Mouse (Mus musculus) C2C12 (cell line): ENCODE data around the gene Gm28372. TPM values are rescaled to one million over a fixed set of nuclear protein-coding genes. Genes with fewer than 3 reads are reported as not detected.

Experiments used
- H3K27me3 ChIP-seq: one replicate; pipeline ENCODE4 v1.6.1; 2011; ENCODE audit not compliant: control insufficient read depth, insufficient read depth, insufficient read length
- H3K36me3 ChIP-seq: one replicate; pipeline ENCODE4 v1.6.1; 2011; ENCODE audit not compliant: control insufficient read depth, insufficient read depth
- H3K4me3 ChIP-seq: one replicate; pipeline ENCODE4 v1.5.1; 2011; ENCODE audit warnings: mild to moderate bottlenecking, control low read depth; ENCODE audit not compliant: poor library complexity, insufficient read depth, severe bottlenecking
- H3K79me2 ChIP-seq: one replicate; pipeline ENCODE4 v1.6.1; 2011; ENCODE audit not compliant: control insufficient read depth, insufficient read depth
- H3K79me3 ChIP-seq: one replicate; pipeline ENCODE4 v1.6.1; 2011; ENCODE audit warnings: low read depth, control low read depth
- H3ac ChIP-seq: one replicate; pipeline ENCODE3; 2011; ENCODE audit warnings: low read depth; ENCODE audit not compliant: control insufficient read depth, insufficient read length
- CEBPB ChIP-seq: IDR thresholded peaks from one replicate; pipeline ENCODE4 v1.6.1; 2011; ENCODE audit warnings: low read depth, mild to moderate bottlenecking, control low read depth, moderate library complexity
- CTCF ChIP-seq: IDR thresholded peaks from one replicate; pipeline ENCODE4 v1.5.1; 2011; ENCODE audit not compliant: control insufficient read depth, insufficient read depth, insufficient read length
- FOSL1 ChIP-seq: IDR thresholded peaks from one replicate; pipeline ENCODE4 v1.8.0; 2011; ENCODE audit warnings: mild to moderate bottlenecking, low read length; ENCODE audit not compliant: poor library complexity, insufficient read depth, severe bottlenecking
- MAX ChIP-seq: IDR thresholded peaks from one replicate; pipeline ENCODE4 v1.6.1; 2011; ENCODE audit warnings: mild to moderate bottlenecking, control low read depth
- MYOD1 ChIP-seq: IDR thresholded peaks from one replicate; pipeline ENCODE4 v1.6.1; 2011; ENCODE audit warnings: low read depth; ENCODE audit not compliant: control insufficient read depth, insufficient read length
- MYOG ChIP-seq: IDR thresholded peaks from one replicate; pipeline ENCODE4 v1.6.1; 2011; ENCODE audit not compliant: control insufficient read depth, insufficient read length; ENCODE audit errors: extremely low read depth
- USF1 ChIP-seq: IDR thresholded peaks from one replicate; pipeline ENCODE4 v1.6.1; 2011; ENCODE audit warnings: low read depth, mild to moderate bottlenecking, control low read depth, moderate library complexity
- polyA plus RNA-seq: library from polyadenylated mRNA; unstranded; fragments of >200 nt; fragmentation: generic; extraction: Trizol; gene quantifications from one replicate; pipeline ENCODE4 v1.2.1, GENCODE M21; 2012; ENCODE audit warnings: missing spikeins

Gm28372 gene
- polyA plus RNA-seq, 1 experiment: not detected

DNA sequence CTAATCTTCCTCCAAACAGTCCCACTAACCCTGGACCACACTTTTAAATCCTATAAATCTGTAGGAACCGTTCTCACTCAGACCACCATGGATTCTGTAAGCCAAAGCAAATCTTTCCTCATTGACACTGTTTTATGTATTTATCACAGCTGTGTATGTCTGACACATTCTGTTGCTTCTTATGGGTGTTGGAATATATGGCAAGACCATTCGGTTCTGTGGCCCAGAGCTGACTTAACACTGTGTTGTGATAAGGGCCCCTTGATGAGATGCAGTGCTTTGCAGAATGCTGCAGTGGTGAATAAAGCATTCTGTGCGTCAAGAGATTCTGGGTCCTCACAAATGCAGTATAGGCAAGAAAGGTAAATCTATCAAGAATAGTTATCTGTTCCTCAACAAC lies 27.1 kb downstream of the Gm28372 start:
- Histone ChIP-seq H3K79me3 (peaks cover 40% of the 10 kb centered on the region), H3K79me2 (peaks cover 100% of the 10 kb centered on the region), H3K4me3 (no peak overlapping the region), H3K27me3 (no peaks in the 10 kb centered on the region), H3K36me3 (peaks cover 51% of the 10 kb centered on the region), H3ac (no peak overlapping the region)
- no peak for TF ChIP-seq MYOG

GRCm38 (mm10) chr2:130433152-130433551 lies 28.1 kb downstream of the Gm28372 start:
- TF ChIP-seq USF1 (no peak), FOSL1 (no peak), MAX (no peak), MYOG (no peak), MYOD1 (no peak), CEBPB (no peak), CTCF (no peak)
- Histone ChIP-seq H3K27me3 (no peaks in the 10 kb centered on the region), H3K79me2 (peaks cover 95% of the 10 kb centered on the region), H3K4me3 (no peak overlapping the region), H3K36me3 (peaks cover 50% of the 10 kb centered on the region), H3K79me3 (peaks cover 30% of the 10 kb centered on the region), H3ac (no peak overlapping the region)

GRCm38 (mm10) chr2:130436769-130437168 lies 31.7 kb downstream of the Gm28372 start:
- no peak for TF ChIP-seq MYOD1
- no peak for TF ChIP-seq CTCF
- TF ChIP-seq MYOG: no peak
- TF ChIP-seq MAX: no peak
- TF ChIP-seq FOSL1: no peak
- TF ChIP-seq CEBPB: no peak
- TF ChIP-seq USF1: no peak
- H3K36me3 ChIP-seq: peaks cover 65% of the 10 kb centered on the region
- no peak overlapping the region for H3K4me3 ChIP-seq
- no peaks in the 10 kb centered on the region for H3K27me3 ChIP-seq
- peaks cover 19% of the 10 kb centered on the region for H3K79me3 ChIP-seq
- H3ac ChIP-seq: no peak overlapping the region
- H3K79me2 ChIP-seq: peaks cover 58% of the 10 kb centered on the region

- Histone ChIP-seq H3K36me3 (peaks cover 72% of the 10 kb centered on the region), H3K4me3 (no peak overlapping the region), H3K79me3 (peaks cover 13% of the 10 kb centered on the region), H3K79me2 (peaks cover 37% of the 10 kb centered on the region), H3ac (no peak overlapping the region), H3K27me3 (no peaks in the 10 kb centered on the region)
- TF ChIP-seq USF1 (no peak), CEBPB (no peak), CTCF (no peak), MYOD1 (no peak), MAX (no peak), FOSL1 (no peak), MYOG (no peak)
These were observed 33.8 kb downstream of the Gm28372 start for GRCm38 (mm10) chr2:130438861-130439260.

GRCm38 (mm10) chr2:130439840-130440480 lies 34.9 kb downstream of the Gm28372 start:
- peaks cover 26% of the 10 kb centered on the region for H3K79me2 ChIP-seq
- peaks cover 76% of the 10 kb centered on the region for H3K36me3 ChIP-seq
- peaks cover 4% of the 10 kb centered on the region for H3K79me3 ChIP-seq
- TF ChIP-seq USF1 (no peak), CEBPB (no peak), CTCF (no peak), MYOG (no peak), MYOD1 (no peak), MAX (no peak), FOSL1 (no peak)
- H3ac ChIP-seq: no peak overlapping the region
- H3K27me3 ChIP-seq: no peaks in the 10 kb centered on the region
- H3K4me3 ChIP-seq: no peak overlapping the region

GRCm38 (mm10) chr2:130442162-130442561 lies 37.1 kb downstream of the Gm28372 start:
- H3ac ChIP-seq: no peak overlapping the region
- H3K27me3 ChIP-seq: no peaks in the 10 kb centered on the region
- no peaks in the 10 kb centered on the region for H3K79me3 ChIP-seq
- H3K4me3 ChIP-seq: no peak overlapping the region
- H3K79me2 ChIP-seq: peaks cover 4% of the 10 kb centered on the region
- H3K36me3 ChIP-seq: peaks cover 82% of the 10 kb centered on the region
- no peak for TF ChIP-seq CEBPB
- TF ChIP-seq MYOG: no peak
- TF ChIP-seq MYOD1: no peak
- no peak for TF ChIP-seq CTCF
- TF ChIP-seq FOSL1: no peak
- TF ChIP-seq MAX: no peak
- no peak for TF ChIP-seq USF1
